Comparison of ENCODE assay signal across 19 mouse cellular contexts in the genomic region with DNA sequence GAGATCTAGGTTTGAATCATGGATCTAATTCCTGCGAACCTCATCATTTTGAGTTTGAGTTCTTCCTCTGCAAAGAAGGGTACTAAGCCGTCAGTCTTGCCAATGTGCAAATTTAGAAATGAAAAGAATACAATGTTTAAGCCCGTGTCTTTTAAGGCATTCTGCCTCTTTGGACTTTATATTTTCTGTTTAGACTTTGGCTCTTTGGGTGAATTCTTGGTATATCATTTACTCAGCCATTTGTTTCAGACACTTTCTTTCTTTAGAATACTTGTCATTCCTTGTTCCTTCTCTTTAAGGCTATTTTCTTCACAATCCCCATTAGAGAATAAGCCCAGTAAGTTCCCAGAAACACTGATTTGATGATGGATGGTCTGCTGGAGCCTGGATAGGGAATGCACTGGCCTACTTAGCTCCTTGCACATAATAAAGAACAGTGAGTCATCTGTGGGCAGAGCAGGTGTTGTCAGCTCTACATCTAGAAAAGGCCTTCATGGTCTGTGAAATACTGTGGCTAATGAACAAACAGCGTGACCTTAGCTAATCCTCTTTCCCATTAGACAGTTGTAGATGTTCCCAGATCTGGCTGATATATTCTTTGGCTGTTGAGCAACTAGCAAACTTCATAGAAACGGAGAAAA. TPM values are rescaled to one million over a fixed set of nuclear protein-coding genes. Genes with fewer than 3 reads are reported as not detected.
DNase-seq lines count a peak whose midpoint lies in the region; ATAC-seq and TF ChIP-seq lines count a peak whose summit lies in the region.
"Had no signal": no experiment of that assay in that cellular context is flagged by ENCODE, and none has a peak within 500 bp of the region (broad histone marks: within the 10 kb centered on the region; RNA-seq: fewer than 3 reads in every experiment).

No protein-coding gene starts in this region.

- H3K27ac ChIP-seq in kidney, postnatal 0 days: peak overlapping the region; percentile 54; the same call in 1 of the 2 replicates
- H3K27ac ChIP-seq: heart, embryonic 15.5 days; hindbrain, embryonic 14.5 days; limb, embryonic 13.5 days; stomach, embryonic 15.5 days had no signal

- H3K27me3 ChIP-seq in kidney, postnatal 0 days (ENCODE audit: insufficient read depth, low read length): no peaks in the 10 kb centered on the region
- H3K27me3 ChIP-seq: heart, embryonic 15.5 days; limb, embryonic 13.5 days; stomach, embryonic 15.5 days had no signal

- H3K4me2 ChIP-seq in kidney, postnatal 0 days (ENCODE audit: low read length): no peak overlapping the region
- H3K4me2 ChIP-seq: heart, embryonic 15.5 days; hindbrain, embryonic 14.5 days; limb, embryonic 13.5 days; midbrain, embryonic 11.5 days; stomach, embryonic 15.5 days had no signal

- H3K4me3 ChIP-seq in lung, adult 2 months (replicated peaks; ENCODE audit: extremely low read depth, low read depth, low read length): no peak overlapping the region
- no peak overlapping the region for H3K4me3 ChIP-seq in kidney, postnatal 0 days (replicated peaks; ENCODE audit: low read depth, low read length)
- H3K4me3 ChIP-seq: heart, embryonic 15.5 days; limb, embryonic 13.5 days; stomach, embryonic 15.5 days had no signal

- no peak for TF ChIP-seq CTCF in lung, adult 2 months (IDR thresholded peaks at IDR 0.05; ENCODE audit: insufficient read depth, low read length)
- no peak for TF ChIP-seq CTCF in kidney, postnatal 0 days (IDR thresholded peaks at IDR 0.05; ENCODE audit: low read depth)

- peak; percentile 4 for DNase-seq in adrenal gland, postnatal 14 days
- no peak for DNase-seq in adrenal gland, postnatal 36 days
- peak; percentile 26 to 36 for DNase-seq in lung, adult 18-20 months
- DNase-seq in lung, adult 2 months: no peak
- DNase-seq in kidney, postnatal 0 days (ENCODE audit: low spot score): peak; percentile 27
- DNase-seq in lung, postnatal 4 days: peak; percentile 6 to 23
- no peak for DNase-seq in urinary bladder, postnatal 10 days (ENCODE audit: low spot score)
- DNase-seq in frontal cortex, postnatal 36 days (ENCODE audit: low spot score in 2 of 2): no peak
- DNase-seq: liver, postnatal 0 days; right cerebral cortex, postnatal 4 days had no signal

- H3K9ac ChIP-seq in kidney, postnatal 0 days (ENCODE audit: low read depth, low read length): no peak overlapping the region
- H3K9ac ChIP-seq: heart, embryonic 15.5 days; hindbrain, embryonic 14.5 days; limb, embryonic 13.5 days; liver, postnatal 0 days; stomach, embryonic 15.5 days had no signal

- H3K4me1 ChIP-seq in lung, adult 2 months (ENCODE audit: control insufficient read depth, insufficient read depth, low read length): no peaks in the 10 kb centered on the region; the same call in 1 of the 2 replicates
- H3K4me1 ChIP-seq in kidney, postnatal 0 days (replicated peaks; ENCODE audit: insufficient read depth, low read length): no peaks in the 10 kb centered on the region
- H3K4me1 ChIP-seq: heart, embryonic 15.5 days; limb, embryonic 13.5 days; stomach, embryonic 15.5 days had no signal

- H3K36me3 ChIP-seq in kidney, postnatal 0 days (ENCODE audit: insufficient read depth, low read length): no peaks in the 10 kb centered on the region
- H3K36me3 ChIP-seq: heart, embryonic 15.5 days; limb, embryonic 13.5 days; stomach, embryonic 15.5 days had no signal

- ATAC-seq in kidney, postnatal 0 days (replicated peaks; ENCODE audit: low FRiP score, low read depth): peak; percentile 89
- ATAC-seq: forebrain, embryonic 16.5 days; liver, postnatal 0 days had no signal

- no peaks in the 10 kb centered on the region for H3K9me3 ChIP-seq in kidney, postnatal 0 days (replicated peaks; ENCODE audit: low read length)
- H3K9me3 ChIP-seq: heart, embryonic 15.5 days; limb, embryonic 13.5 days; stomach, embryonic 15.5 days had no signal

- no peak for TF ChIP-seq POLR2A in lung, adult 2 months (IDR thresholded peaks at IDR 0.05; ENCODE audit: borderline replicate concordance, extremely low read depth, low read depth, low read length)

- 59% methylated on average over 5 of the region's 5 CpGs for WGBS in lung, adult 2 months
- WGBS in kidney, postnatal 0 days: 73% methylated on average over 5 of the region's 5 CpGs

RNA-seq across cellular contexts. Expression of a gene that starts 59.5 kb away (rescaled TPM):
- total RNA-seq in adrenal gland, postnatal 14 days (2021): not detected in 2 replicates
- not detected for total RNA-seq in adrenal gland, postnatal 36 days (2021)
- 0.45 and 0.63 TPM in 2 replicates for polyA plus RNA-seq in lung, adult 2 months (2012; rRNA removed)
- polyA plus RNA-seq in kidney, postnatal 0 days (2015; fragmentation: Nextera tagmentation; extraction: Ambion mirVana): not detected in 2 replicates
- total RNA-seq: adrenal gland, adult 18-20 months; left cerebral cortex, adult 18-20 months had no signal
- polyA plus RNA-seq: gonadal fat pad, adult 2 months; heart, embryonic 15.5 days; hindbrain, embryonic 14.5 days; limb, embryonic 13.5 days; liver, postnatal 0 days; midbrain, embryonic 11.5 days had no signal

Comparison
In these comparisons a context has a peak if more than half of its experiments do, and no peak if none do; other contexts are left out.
1. DNase-seq: peak in adrenal gland, postnatal 14 days (single experiment), lung, adult 18-20 months (2 of 2), kidney, postnatal 0 days (single experiment) and lung, postnatal 4 days (2 of 2); none in adrenal gland, postnatal 36 days (0 of 2), lung, adult 2 months (single experiment), urinary bladder, postnatal 10 days (single experiment) and frontal cortex, postnatal 36 days (0 of 2).